Mouse (Mus musculus): ENCODE measurements around the gene Klhl35. TPM values are rescaled to one million over a fixed set of nuclear protein-coding genes. Genes with fewer than 3 reads are reported as not detected.

The Klhl35 gene
- polyA plus RNA-seq (2012; rRNA removed), result 1.1 and 1.4 TPM in 2 replicates

- H3K27ac ChIP-seq (ENCODE audit: insufficient read depth, low read length), result no peak within 1 kb of the TSS
These were observed at the start of gene Klhl35 for GRCm38 (mm10) chr7:99465811-99466210. Gene Klhl35 (plus strand): TSS chr7:99466004.

DNA sequence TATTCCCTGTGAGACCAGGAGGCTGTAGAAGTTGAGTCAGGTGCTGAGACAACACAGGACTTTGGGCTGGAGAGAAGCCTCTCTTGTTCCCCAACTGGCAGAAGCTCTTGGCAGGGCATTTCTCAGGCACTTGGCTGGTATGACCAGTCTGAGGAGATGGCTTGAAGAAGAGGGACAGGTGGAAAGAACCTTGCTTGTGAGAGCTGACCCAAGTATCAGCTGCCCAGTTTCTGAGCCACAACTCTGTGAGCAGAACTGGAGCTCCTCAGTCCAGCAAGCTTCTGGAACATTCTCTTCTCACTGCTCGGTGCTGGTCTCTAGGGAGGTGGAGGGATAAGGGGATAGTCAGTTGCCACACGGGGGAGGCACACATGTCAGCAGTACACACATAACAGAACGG, 46.5 kb upstream of the Klhl35 start:
- H3K27ac ChIP-seq (ENCODE audit: insufficient read depth, low read length), result no peak overlapping the region
- H3K4me1 ChIP-seq (ENCODE audit: control insufficient read depth, insufficient read depth, low read length), result peaks cover 7% of the 10 kb centered on the region
- no peaks in the 10 kb centered on the region for H3K27me3 ChIP-seq (ENCODE audit: control insufficient read depth, insufficient read depth, low read length)
- no peak overlapping the region for H3K4me3 ChIP-seq (replicated peaks; ENCODE audit: insufficient read depth, low read depth, low read length)
- 46% methylated on average over 3 of the region's 3 CpGs for WGBS
- no peak for DNase-seq
- TF ChIP-seq POLR2A (IDR thresholded peaks at IDR 0.05; ENCODE audit: borderline replicate concordance, insufficient read depth, low read length), result no peak
- no peak for TF ChIP-seq CTCF (IDR thresholded peaks at IDR 0.05; ENCODE audit: borderline replicate concordance, insufficient read depth, low read depth, low read length)

More at GRCm38 (mm10) chr7:99465811-99466210, at the start of gene Klhl35:
- TF ChIP-seq CTCF (IDR thresholded peaks at IDR 0.05; ENCODE audit: borderline replicate concordance, insufficient read depth, low read depth, low read length), result no peak
- DNase-seq, result peak in 1 of 2 experiments; percentile 57
- 17% methylated on average over 8 of the region's 8 CpGs for WGBS
- no peaks in the 10 kb centered on the region for H3K27me3 ChIP-seq (ENCODE audit: control insufficient read depth, insufficient read depth, low read length)
- no peak within 1 kb of the TSS for H3K4me3 ChIP-seq (replicated peaks; ENCODE audit: insufficient read depth, low read depth, low read length)
- peaks cover 23% of the 10 kb centered on the region for H3K4me1 ChIP-seq (ENCODE audit: control insufficient read depth, insufficient read depth, low read length)

DNA sequence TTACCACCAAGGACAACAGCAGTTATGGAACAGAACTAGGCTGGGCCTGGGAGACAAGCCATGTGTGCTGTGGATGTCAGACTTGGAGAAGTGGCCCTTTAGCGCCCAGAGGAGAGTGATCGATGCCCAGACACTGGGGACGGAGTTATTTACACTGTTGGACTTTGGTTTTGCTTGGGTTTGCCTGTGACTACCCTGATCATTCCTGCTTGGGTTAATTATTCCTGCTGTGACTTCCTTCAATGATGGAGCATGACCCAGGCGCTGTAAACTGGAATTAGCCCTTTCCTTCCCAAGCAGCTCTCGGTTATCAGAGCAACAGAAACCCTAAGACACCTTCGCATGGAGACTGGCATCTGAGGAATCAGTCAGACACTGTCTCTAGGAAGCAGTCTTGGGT, 44.8 kb upstream of the Klhl35 start:
- no peak for DNase-seq
- Histone ChIP-seq H3K4me3 (replicated peaks; ENCODE audit: insufficient read depth, low read depth, low read length) (no peak overlapping the region), H3K4me1 (ENCODE audit: control insufficient read depth, insufficient read depth, low read length) (peaks cover 16% of the 10 kb centered on the region), H3K27me3 (ENCODE audit: control insufficient read depth, insufficient read depth, low read length) (no peaks in the 10 kb centered on the region), H3K27ac (ENCODE audit: insufficient read depth, low read length) (no peak overlapping the region)
- WGBS, result 98% methylated on average over 6 of the region's 6 CpGs
- TF ChIP-seq CTCF (IDR thresholded peaks at IDR 0.05; ENCODE audit: borderline replicate concordance, insufficient read depth, low read depth, low read length), result no peak
- no peak for TF ChIP-seq POLR2A (IDR thresholded peaks at IDR 0.05; ENCODE audit: borderline replicate concordance, insufficient read depth, low read length)

- Histone ChIP-seq H3K27ac (ENCODE audit: insufficient read depth, low read length) (no peak overlapping the region), H3K27me3 (ENCODE audit: control insufficient read depth, insufficient read depth, low read length) (no peaks in the 10 kb centered on the region), H3K4me3 (replicated peaks; ENCODE audit: insufficient read depth, low read depth, low read length) (no peak overlapping the region), H3K4me1 (ENCODE audit: control insufficient read depth, insufficient read depth, low read length) (peaks cover 15% of the 10 kb centered on the region)
- 36% methylated on average over 8 of the region's 8 CpGs for WGBS
- DNase-seq, result peak in 1 of 2 experiments; percentile 33
- TF ChIP-seq CTCF (IDR thresholded peaks at IDR 0.05; ENCODE audit: borderline replicate concordance, insufficient read depth, low read depth, low read length) (no peak), POLR2A (IDR thresholded peaks at IDR 0.05; ENCODE audit: borderline replicate concordance, insufficient read depth, low read length) (no peak)
These were observed 41.2 kb upstream of the Klhl35 start for GRCm38 (mm10) chr7:99424538-99425155.

- 87% methylated on average over 4 of the region's 4 CpGs for WGBS
- TF ChIP-seq POLR2A (IDR thresholded peaks at IDR 0.05; ENCODE audit: borderline replicate concordance, insufficient read depth, low read length) (no peak), CTCF (IDR thresholded peaks at IDR 0.05; ENCODE audit: borderline replicate concordance, insufficient read depth, low read depth, low read length) (no peak)
- H3K27ac ChIP-seq (ENCODE audit: insufficient read depth, low read length), result no peak overlapping the region
- no peak overlapping the region for H3K4me3 ChIP-seq (replicated peaks; ENCODE audit: insufficient read depth, low read depth, low read length)
- H3K27me3 ChIP-seq (ENCODE audit: control insufficient read depth, insufficient read depth, low read length), result no peaks in the 10 kb centered on the region
- H3K4me1 ChIP-seq (ENCODE audit: control insufficient read depth, insufficient read depth, low read length), result peaks cover 18% of the 10 kb centered on the region
- DNase-seq, result no peak
These were observed 40.1 kb upstream of the Klhl35 start for GRCm38 (mm10) chr7:99425706-99426105.

DNA sequence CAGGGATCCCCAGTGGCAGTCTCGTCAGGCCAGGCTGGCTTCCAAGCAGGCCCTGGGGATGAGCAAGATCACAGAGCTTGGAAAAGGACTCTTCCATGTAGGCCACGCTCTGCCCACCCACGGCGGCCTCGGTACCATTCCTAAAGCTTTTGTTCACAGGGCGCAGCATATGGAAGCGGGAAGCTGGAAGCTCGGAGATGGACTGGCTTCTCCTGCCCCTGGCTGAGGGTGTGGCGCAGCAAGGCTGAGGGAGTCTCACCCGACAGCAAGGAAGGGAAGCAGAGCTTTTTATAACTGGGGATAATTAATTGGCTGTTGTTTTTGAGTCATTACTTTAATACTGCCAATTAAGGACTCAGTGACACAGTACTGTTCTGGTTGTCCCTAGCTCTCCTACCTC, 38.8 kb upstream of the Klhl35 start:
- Histone ChIP-seq H3K27ac (ENCODE audit: insufficient read depth, low read length) (no peak overlapping the region), H3K4me1 (ENCODE audit: control insufficient read depth, insufficient read depth, low read length) (peaks cover 18% of the 10 kb centered on the region), H3K27me3 (ENCODE audit: control insufficient read depth, insufficient read depth, low read length) (no peaks in the 10 kb centered on the region), H3K4me3 (replicated peaks; ENCODE audit: insufficient read depth, low read depth, low read length) (no peak overlapping the region)
- no peak for TF ChIP-seq POLR2A (IDR thresholded peaks at IDR 0.05; ENCODE audit: borderline replicate concordance, insufficient read depth, low read length)
- no peak for TF ChIP-seq CTCF (IDR thresholded peaks at IDR 0.05; ENCODE audit: borderline replicate concordance, insufficient read depth, low read depth, low read length)
- WGBS, result 63% methylated on average over 10 of the region's 10 CpGs
- DNase-seq, result no peak

DNA sequence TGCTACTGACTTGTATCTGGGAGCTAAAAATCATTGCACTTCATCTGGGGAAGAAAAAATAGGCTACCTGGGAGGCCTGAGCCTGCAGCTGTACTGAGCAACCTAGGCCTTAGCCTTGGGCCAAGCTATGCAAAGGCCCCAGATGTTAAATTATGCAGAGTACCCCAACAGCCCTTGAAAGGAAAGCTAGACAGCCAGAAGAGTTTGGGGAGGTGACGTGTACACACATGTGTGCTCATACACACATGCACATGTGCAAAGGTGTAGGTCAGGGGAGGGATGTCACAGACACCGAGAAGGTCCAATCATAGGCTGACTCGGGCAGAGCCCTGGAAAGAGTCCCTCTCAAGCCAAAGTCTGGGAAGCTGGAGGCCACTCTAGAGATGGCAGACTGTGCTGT, 37.8 kb upstream of the Klhl35 start:
- no peak overlapping the region for H3K4me3 ChIP-seq (replicated peaks; ENCODE audit: insufficient read depth, low read depth, low read length)
- peaks cover 18% of the 10 kb centered on the region for H3K4me1 ChIP-seq (ENCODE audit: control insufficient read depth, insufficient read depth, low read length)
- H3K27ac ChIP-seq (ENCODE audit: insufficient read depth, low read length), result no peak overlapping the region
- no peak for DNase-seq
- no peaks in the 10 kb centered on the region for H3K27me3 ChIP-seq (ENCODE audit: control insufficient read depth, insufficient read depth, low read length)
- TF ChIP-seq POLR2A (IDR thresholded peaks at IDR 0.05; ENCODE audit: borderline replicate concordance, insufficient read depth, low read length), result no peak
- WGBS, result 96% methylated on average over 3 of the region's 3 CpGs

DNA sequence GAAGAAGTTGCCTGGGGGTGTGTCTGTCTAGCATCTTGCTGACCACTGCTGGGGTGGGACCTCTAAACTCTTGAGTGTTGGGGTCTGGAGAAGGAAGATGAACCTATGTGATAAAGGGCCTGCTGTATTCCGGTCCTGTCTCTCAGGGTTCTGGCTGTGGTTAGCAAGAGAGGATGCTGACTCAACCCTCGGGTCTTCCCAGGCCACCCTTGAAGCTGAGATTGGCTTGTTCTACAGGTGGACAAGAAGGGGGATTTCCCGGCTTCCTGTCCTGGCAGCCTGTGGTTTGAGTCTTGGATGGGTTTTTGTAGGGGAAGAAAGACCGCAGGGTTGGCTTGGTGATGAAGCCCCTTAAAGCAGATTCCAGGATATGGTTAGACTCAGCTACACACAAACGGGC, 37.0 kb upstream of the Klhl35 start:
- no peak overlapping the region for H3K4me3 ChIP-seq (replicated peaks; ENCODE audit: insufficient read depth, low read depth, low read length)
- no peak for TF ChIP-seq CTCF (IDR thresholded peaks at IDR 0.05; ENCODE audit: borderline replicate concordance, insufficient read depth, low read depth, low read length)
- no peak for TF ChIP-seq POLR2A (IDR thresholded peaks at IDR 0.05; ENCODE audit: borderline replicate concordance, insufficient read depth, low read length)
- no peak for DNase-seq
- no peaks in the 10 kb centered on the region for H3K27me3 ChIP-seq (ENCODE audit: control insufficient read depth, insufficient read depth, low read length)
- 91% methylated on average over 5 of the region's 5 CpGs for WGBS
- H3K27ac ChIP-seq (ENCODE audit: insufficient read depth, low read length), result no peak overlapping the region
- H3K4me1 ChIP-seq (ENCODE audit: control insufficient read depth, insufficient read depth, low read length), result peaks cover 18% of the 10 kb centered on the region
